Mouse (Mus musculus) lung, adult 18-20 months (tissue): ENCODE results near the gene Spint1.
A peak's percentile ranks its signal among the peaks of the same experiment; 100 is the strongest.

Experiments used
- DNase-seq, 2 experiments: peaks; one replicate each; pipeline ENCODE4 v3.0.0; 2022; ENCODE audit warnings: mixed read lengths in 2 of 2

Spint1 gene

GRCm38 (mm10) chr2:119294411-119294810, 57.2 kb downstream of the Spint1 start:
- no peak for DNase-seq

- DNase-seq, result no peak
Measured at GRCm38 (mm10) chr2:119296756-119297155, 59.6 kb downstream of the Spint1 start.

GRCm38 (mm10) chr2:119297506-119297905, 60.3 kb downstream of the Spint1 start:
- no peak for DNase-seq

GRCm38 (mm10) chr2:119298330-119298729, 61.2 kb downstream of the Spint1 start:
- peak; percentile 68 to 74 for DNase-seq

GRCm38 (mm10) chr2:119298839-119299238, 61.7 kb downstream of the Spint1 start:
- DNase-seq, result no peak
